Mouse (Mus musculus) midbrain, embryonic 14.5 days (tissue): ENCODE results near the gene Tfb1m. TPM values are rescaled to one million over a fixed set of nuclear protein-coding genes. Genes with fewer than 3 reads are reported as not detected.

Experiments used
- polyA plus RNA-seq: library from polyadenylated mRNA; unstranded; fragments of >200 nt; fragmentation: Nextera tagmentation; extraction: Ambion mirVana; gene quantifications from 2 replicates; pipeline ENCODE4 v1.2.1, GENCODE M21; 2014

Tfb1m gene
- polyA plus RNA-seq, 1 experiment from 2014 or later, result 12.7 TPM

Other genes with a start within 250 kb of the Tfb1m start
- 2.1 and 3.1 TPM in 2 replicates for gene Tiam2, start 231.2 kb downstream of the Tfb1m start, polyA plus RNA-seq
- gene Cldn20, start 25.2 kb downstream of the Tfb1m start, polyA plus RNA-seq, result not detected in 2 replicates
- gene Nox3, start 138.5 kb upstream of the Tfb1m start, polyA plus RNA-seq, result not detected in 2 replicates